Mouse (Mus musculus): ENCODE measurements around the gene Hist1h1t. TPM values are rescaled to one million over a fixed set of nuclear protein-coding genes. Genes with fewer than 3 reads are reported as not detected.
"Not testable (repeated sequence)": the region's sequence is repeated elsewhere in the genome, so short reads cannot be mapped to it uniquely, and the experiment has no call there.

Gene Hist1h1t
- total RNA-seq, 1 experiment from 2014 or later = not detected

- ATAC-seq (replicated peaks; ENCODE audit: insufficient number of reproducible peaks, low FRiP score, low TSS enrichment, poor library complexity, severe bottlenecking) = peak; percentile 27
These were observed 2.1 kb downstream of the Hist1h1t start for GRCm38 (mm10) chr13:23697491-23698299.

- peak; percentile 89 for ATAC-seq (replicated peaks; ENCODE audit: insufficient number of reproducible peaks, low FRiP score, low TSS enrichment, poor library complexity, severe bottlenecking)
These were observed 2.7 kb downstream of the Hist1h1t start, which contains the start of gene Hist1h4c for GRCm38 (mm10) chr13:23698300-23698693. Gene Hist1h4c, minus strand, starts transcription at chr13:23698454.

- ATAC-seq (replicated peaks; ENCODE audit: insufficient number of reproducible peaks, low FRiP score, low TSS enrichment, poor library complexity, severe bottlenecking) = no peak
These were observed 3.4 kb downstream of the Hist1h1t start for GRCm38 (mm10) chr13:23698996-23699395.

GRCm38 (mm10) chr13:23699767-23700166 is 4.2 kb downstream of the Hist1h1t start:
- no peak for ATAC-seq (replicated peaks; ENCODE audit: insufficient number of reproducible peaks, low FRiP score, low TSS enrichment, poor library complexity, severe bottlenecking)

GRCm38 (mm10) chr13:23700786-23701520 is 5.3 kb downstream of the Hist1h1t start:
- ATAC-seq (replicated peaks; ENCODE audit: insufficient number of reproducible peaks, low FRiP score, low TSS enrichment, poor library complexity, severe bottlenecking) = peak; percentile 77

GRCm38 (mm10) chr13:23702220-23702619 is 6.6 kb downstream of the Hist1h1t start:
- ATAC-seq (replicated peaks; ENCODE audit: insufficient number of reproducible peaks, low FRiP score, low TSS enrichment, poor library complexity, severe bottlenecking) = no peak

- ATAC-seq (replicated peaks; ENCODE audit: insufficient number of reproducible peaks, low FRiP score, low TSS enrichment, poor library complexity, severe bottlenecking) = not testable (repeated sequence)
These were observed 7.2 kb downstream of the Hist1h1t start for GRCm38 (mm10) chr13:23702801-23703200.

- ATAC-seq (replicated peaks; ENCODE audit: insufficient number of reproducible peaks, low FRiP score, low TSS enrichment, poor library complexity, severe bottlenecking) = peak; percentile 45
These were observed 10.2 kb downstream of the Hist1h1t start for GRCm38 (mm10) chr13:23705751-23706356.

- ATAC-seq (replicated peaks; ENCODE audit: insufficient number of reproducible peaks, low FRiP score, low TSS enrichment, poor library complexity, severe bottlenecking) = no peak
These were observed 11.2 kb downstream of the Hist1h1t start for GRCm38 (mm10) chr13:23706771-23707170.

GRCm38 (mm10) chr13:23708041-23708440 is 12.4 kb downstream of the Hist1h1t start:
- ATAC-seq (replicated peaks; ENCODE audit: insufficient number of reproducible peaks, low FRiP score, low TSS enrichment, poor library complexity, severe bottlenecking) = no peak

- ATAC-seq (replicated peaks; ENCODE audit: insufficient number of reproducible peaks, low FRiP score, low TSS enrichment, poor library complexity, severe bottlenecking) = no peak
These were observed 13.0 kb downstream of the Hist1h1t start for GRCm38 (mm10) chr13:23708654-23709053.

- ATAC-seq (replicated peaks; ENCODE audit: insufficient number of reproducible peaks, low FRiP score, low TSS enrichment, poor library complexity, severe bottlenecking) = no peak
These were observed 14.2 kb downstream of the Hist1h1t start for GRCm38 (mm10) chr13:23709714-23710373.

GRCm38 (mm10) chr13:23710374-23711089 is 14.9 kb downstream of the Hist1h1t start, which contains the start of gene Hfe:
Gene Hfe, minus strand, starts transcription at chr13:23710854.
- ATAC-seq (replicated peaks; ENCODE audit: insufficient number of reproducible peaks, low FRiP score, low TSS enrichment, poor library complexity, severe bottlenecking) = peak; percentile 64

GRCm38 (mm10) chr13:23716261-23717042 is 20.8 kb downstream of the Hist1h1t start:
- peak; percentile 88 for ATAC-seq (replicated peaks; ENCODE audit: insufficient number of reproducible peaks, low FRiP score, low TSS enrichment, poor library complexity, severe bottlenecking)

- ATAC-seq (replicated peaks; ENCODE audit: insufficient number of reproducible peaks, low FRiP score, low TSS enrichment, poor library complexity, severe bottlenecking) = no peak
These were observed 21.6 kb downstream of the Hist1h1t start for GRCm38 (mm10) chr13:23717176-23717575.

GRCm38 (mm10) chr13:23717593-23718245 is 22.1 kb downstream of the Hist1h1t start:
- peak; percentile 75 for ATAC-seq (replicated peaks; ENCODE audit: insufficient number of reproducible peaks, low FRiP score, low TSS enrichment, poor library complexity, severe bottlenecking)

GRCm38 (mm10) chr13:23724239-23724638 is 28.6 kb downstream of the Hist1h1t start:
- no peak for ATAC-seq (replicated peaks; ENCODE audit: insufficient number of reproducible peaks, low FRiP score, low TSS enrichment, poor library complexity, severe bottlenecking)
